Mouse (Mus musculus): ENCODE measurements around the gene Mtfr1l. TPM values are rescaled to one million over a fixed set of nuclear protein-coding genes. Genes with fewer than 3 reads are reported as not detected.

The Mtfr1l gene
- total RNA-seq, 2 experiments from 2014 or later: 131 to 136 TPM

- DNase-seq: no peak
- intact Hi-C loops (cut with DNase I): no loop called here
- H3K4me3 ChIP-seq: no peak overlapping the region
- H3K27ac ChIP-seq: no peak overlapping the region
- no peak for TF ChIP-seq CTCF (IDR thresholded peaks at IDR 0.05)
Measured at GRCm38 (mm10) chr4:134489986-134490665, 45.1 kb downstream of the Mtfr1l start.

GRCm38 (mm10) chr4:134488211-134488610 lies 47.0 kb downstream of the Mtfr1l start:
- no peak overlapping the region for H3K27ac ChIP-seq
- TF ChIP-seq CTCF (IDR thresholded peaks at IDR 0.05): no peak
- no peak overlapping the region for H3K4me3 ChIP-seq
- DNase-seq: no peak
- intact Hi-C loops (cut with DNase I): no loop called here

DNA sequence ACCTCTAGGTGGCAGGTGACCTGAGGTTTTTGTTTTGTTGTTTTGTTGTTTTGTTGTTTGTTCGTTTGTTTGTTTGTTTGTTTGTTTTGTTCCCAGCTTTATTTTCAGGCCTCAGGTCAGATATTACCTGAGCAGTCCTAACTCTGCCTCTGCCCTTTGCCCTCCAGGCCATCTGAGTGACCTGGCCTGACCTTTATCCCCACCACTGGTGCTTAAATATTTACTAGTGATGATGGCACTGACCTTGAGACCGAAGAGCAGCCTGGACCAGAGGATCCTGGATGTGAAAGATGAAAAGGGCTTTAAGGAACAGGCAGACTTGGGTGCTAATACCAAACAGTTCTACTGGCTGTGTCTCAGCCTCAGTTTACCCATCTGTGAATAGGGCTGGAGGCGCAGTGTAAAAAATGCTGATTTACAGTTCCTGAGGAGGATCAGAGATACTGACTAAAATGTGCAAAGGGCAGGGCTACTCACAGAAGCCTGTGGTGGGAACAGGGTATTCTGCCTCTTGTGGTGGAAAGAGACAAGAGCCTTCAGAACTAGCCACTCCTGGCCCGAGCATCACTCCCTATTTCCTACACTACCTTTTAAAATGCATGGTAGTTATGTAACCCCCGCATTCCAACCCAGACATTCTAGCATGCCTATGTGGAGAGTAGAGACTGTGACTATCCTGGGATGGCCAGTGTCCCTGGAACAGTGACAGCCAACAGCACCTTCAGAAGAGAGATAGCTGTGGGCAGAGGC lies 49.9 kb downstream of the Mtfr1l start:
- Histone ChIP-seq H3K27ac (no peak overlapping the region), H3K4me3 (no peak overlapping the region)
- DNase-seq: no peak
- intact Hi-C loops (cut with DNase I): no loop called here
- no peak for TF ChIP-seq CTCF (IDR thresholded peaks at IDR 0.05)

- DNase-seq: no peak
- H3K27ac ChIP-seq: no peak overlapping the region
- no peak for TF ChIP-seq CTCF (IDR thresholded peaks at IDR 0.05)
- H3K4me3 ChIP-seq: no peak overlapping the region
- intact Hi-C loops (cut with DNase I): no loop called here
Measured at GRCm38 (mm10) chr4:134484231-134484630, 51.0 kb downstream of the Mtfr1l start.

- DNase-seq: no peak
- intact Hi-C loops (cut with DNase I): no loop called here
- no peak overlapping the region for H3K27ac ChIP-seq
- no peak for TF ChIP-seq CTCF (IDR thresholded peaks at IDR 0.05)
- H3K4me3 ChIP-seq: no peak overlapping the region
Measured at GRCm38 (mm10) chr4:134483696-134484095, 51.5 kb downstream of the Mtfr1l start.

GRCm38 (mm10) chr4:134483078-134483688 lies 52.0 kb downstream of the Mtfr1l start:
- DNase-seq: no peak
- intact Hi-C loops (cut with DNase I): no loop called here
- no peak overlapping the region for H3K4me3 ChIP-seq

GRCm38 (mm10) chr4:134482442-134482841 lies 52.7 kb downstream of the Mtfr1l start:
- TF ChIP-seq CTCF (IDR thresholded peaks at IDR 0.05): no peak
- intact Hi-C loops (cut with DNase I): no loop called here
- Histone ChIP-seq H3K27ac (no peak overlapping the region), H3K4me3 (no peak overlapping the region)
- no peak for DNase-seq

More at GRCm38 (mm10) chr4:134483078-134483688, 52.0 kb downstream of the Mtfr1l start:
- no peak overlapping the region for H3K27ac ChIP-seq
- TF ChIP-seq CTCF (IDR thresholded peaks at IDR 0.05): no peak

DNA sequence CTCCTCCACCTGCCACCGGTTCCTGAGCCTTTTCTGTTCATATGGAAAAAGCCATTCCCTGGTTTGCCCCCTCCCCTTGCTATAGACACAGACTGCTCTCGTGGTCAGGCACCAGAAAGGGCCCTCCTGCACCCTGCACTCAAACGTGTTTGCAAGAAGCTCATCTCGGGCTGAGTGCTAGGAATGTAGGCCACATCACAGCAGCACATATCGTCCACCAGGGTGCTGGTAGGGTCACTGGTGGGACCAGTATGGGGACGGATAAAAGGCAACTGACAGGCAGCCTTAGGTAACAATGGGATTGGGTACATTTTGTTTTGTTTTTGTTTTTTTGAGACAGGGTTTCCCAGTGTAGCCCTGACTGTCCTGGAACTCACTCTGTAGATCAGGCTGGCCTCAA lies 53.9 kb downstream of the Mtfr1l start:
- intact Hi-C loops (cut with DNase I): no loop called here
- H3K4me3 ChIP-seq: no peak overlapping the region
- no peak for TF ChIP-seq CTCF (IDR thresholded peaks at IDR 0.05)
- DNase-seq: no peak
- no peak overlapping the region for H3K27ac ChIP-seq

- H3K4me3 ChIP-seq: no peak overlapping the region
- intact Hi-C loops (cut with DNase I): no loop called here
- no peak overlapping the region for H3K27ac ChIP-seq
- peak; percentile 94 for TF ChIP-seq CTCF (IDR thresholded peaks at IDR 0.05)
- DNase-seq: peak; percentile 77
Measured at GRCm38 (mm10) chr4:134480864-134481263, 54.3 kb downstream of the Mtfr1l start.

GRCm38 (mm10) chr4:134479839-134480238 lies 55.3 kb downstream of the Mtfr1l start:
- intact Hi-C loops (cut with DNase I): loop anchor here (10.0 kb wide), 1 partner anchor 215 kb away; no protein-coding TSS in a partner anchor
- H3K4me3 ChIP-seq: no peak overlapping the region
- H3K27ac ChIP-seq: peak overlapping the region; percentile 66
- peak; percentile 54 for DNase-seq
- TF ChIP-seq CTCF (IDR thresholded peaks at IDR 0.05): no peak

DNA sequence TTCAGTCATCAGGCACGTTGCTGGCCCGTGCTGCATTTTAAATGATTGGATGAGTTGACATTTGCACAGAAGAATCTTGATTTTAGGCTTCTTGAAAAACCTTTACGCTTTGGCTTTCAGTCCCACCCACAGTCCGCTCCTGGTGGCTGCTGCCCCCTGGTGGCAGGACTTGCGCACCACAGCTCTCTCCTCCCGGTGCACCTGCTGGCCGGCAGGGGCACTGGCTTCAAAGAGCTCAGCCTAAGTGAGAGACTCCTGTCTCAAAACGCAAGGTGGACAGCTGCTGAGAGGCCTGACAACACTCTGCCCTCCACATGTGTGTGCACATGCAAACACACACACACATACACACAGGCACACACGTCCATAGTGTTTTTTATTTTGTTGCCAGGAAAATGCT lies 57.2 kb downstream of the Mtfr1l start:
- intact Hi-C loops (cut with DNase I): loop anchor here (1.0 to 10.0 kb wide), 2 partner anchors 82 to 213 kb away; partner anchors contain the start of gene Pafah2
- TF ChIP-seq CTCF (IDR thresholded peaks at IDR 0.05): no peak; the same call in none of the 2 replicates
- H3K4me3 ChIP-seq: 0 out of 2 replicates have a peak overlapping the region, but pooled peaks have one; percentile 22
- no peak overlapping the region for H3K27ac ChIP-seq
- DNase-seq: peak; percentile 91

- intact Hi-C loops (cut with DNase I): loop anchor here (10.0 kb wide), 1 partner anchor 212 kb away; no protein-coding TSS in a partner anchor
- H3K27ac ChIP-seq: no peak overlapping the region
Measured at GRCm38 (mm10) chr4:134476899-134477298, 58.3 kb downstream of the Mtfr1l start.

More at GRCm38 (mm10) chr4:134476899-134477298, 58.3 kb downstream of the Mtfr1l start:
- TF ChIP-seq CTCF (IDR thresholded peaks at IDR 0.05): no peak
- no peak overlapping the region for H3K4me3 ChIP-seq
- no peak for DNase-seq

Small RNA genes lying within 50 kb of the gene (microRNA-seq; reads per million reads assigned to microRNA genes)
- not detected for gene Mir6403

Other genes with a start within 250 kb of the Mtfr1l start
- gene Pdik1l, start 247.5 kb downstream of the Mtfr1l start, total RNA-seq (2021): 1 to 10 TPM; 3.2 TPM
- gene Trim63, start 220.3 kb downstream of the Mtfr1l start, total RNA-seq (2021): 100 to 1,000 TPM; 250 to 325 TPM
- gene Slc30a2, start 192.2 kb downstream of the Mtfr1l start, total RNA-seq (2021): 10 to 100 TPM in 1 of 2 experiments, 1 to 10 TPM in 1; 4.4 to 25.8 TPM
- 10 to 100 TPM; 25.1 to 27.8 TPM for gene Extl1, start 151.5 kb downstream of the Mtfr1l start, total RNA-seq (2021)
- 1 to 10 TPM; 2.6 to 4.0 TPM for gene Pafah2, start 139.1 kb downstream of the Mtfr1l start, total RNA-seq (2021)
- 1 to 10 TPM; 3.0 to 3.8 TPM for gene Stmn1, start 67.1 kb downstream of the Mtfr1l start, total RNA-seq (2021)
- 1 to 10 TPM; 1.7 to 2.3 TPM for gene Paqr7, start 38.7 kb downstream of the Mtfr1l start, total RNA-seq (2021)
- not detected for gene Aunip, start 24.4 kb downstream of the Mtfr1l start, total RNA-seq (2021)
- 1 to 10 TPM; 4.4 to 6.3 TPM for gene Selenon, start 16.8 kb upstream of the Mtfr1l start, total RNA-seq (2021)
- 1 to 10 TPM; 2.9 to 4.2 TPM for gene Man1c1, start 168.9 kb upstream of the Mtfr1l start, total RNA-seq (2021)
- 1 to 10 TPM; 5.7 to 6.6 TPM for gene Ldlrap1, start 232.6 kb upstream of the Mtfr1l start, total RNA-seq (2021)

Data from gastrocnemius, adult 2 months (tissue).